ENCODE assay signal across 23 mouse cellular contexts in the genomic region with DNA sequence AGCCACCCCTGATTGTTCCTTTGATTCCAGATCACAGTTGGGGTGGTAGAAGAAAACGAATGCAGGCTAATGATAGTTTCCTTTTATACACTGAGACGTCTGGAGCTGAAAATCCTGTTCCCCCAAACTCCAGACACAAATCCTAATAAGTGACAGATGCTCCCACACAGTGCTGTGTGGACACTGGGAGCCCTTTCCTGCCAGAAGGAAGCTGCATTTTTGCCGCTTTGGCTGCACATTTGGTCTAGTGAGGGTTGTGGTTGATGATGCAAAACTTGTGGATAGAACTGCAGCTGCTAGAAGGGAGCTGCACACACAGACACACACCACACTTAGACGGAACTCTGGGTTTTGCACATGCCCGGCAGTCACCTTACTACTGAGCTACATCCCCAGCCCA.
DNase-seq lines count a peak whose midpoint lies in the region; ATAC-seq lines count a peak whose summit lies in the region.
"Had no signal": no experiment of that assay in that cellular context is flagged by ENCODE, and none has a peak within 500 bp of the region (broad histone marks: within the 10 kb centered on the region; RNA-seq: fewer than 3 reads in every experiment).

No protein-coding gene starts in this region.

- no peak for ATAC-seq in embryonic facial prominence, embryonic 11.5 days (replicated peaks; ENCODE audit: insufficient number of reproducible peaks, low FRiP score, low TSS enrichment, low read depth)
- no peak for ATAC-seq in limb, embryonic 12.5 days (ENCODE audit: insufficient number of reproducible peaks, insufficient read depth, low FRiP score, low TSS enrichment, low read depth)
- ATAC-seq in common myeloid progenitor, adult 5-6 weeks (replicated peaks; ENCODE audit: low read depth, poor library complexity, severe bottlenecking) = peak; percentile 19; the same call in 1 of the 2 replicates
- 0 out of 2 replicates have a peak, but pooled peaks have one; percentile 19 for ATAC-seq in megakaryocyte, adult 5-6 weeks (ENCODE audit: poor library complexity, severe bottlenecking)
- ATAC-seq: forebrain, embryonic 14.5 days had no signal

- H3K4me3 ChIP-seq in embryonic facial prominence, embryonic 11.5 days (ENCODE audit: low read depth, low read length) = no peak overlapping the region
- H3K4me3 ChIP-seq in embryonic facial prominence, embryonic 10.5 days = no peak overlapping the region
- H3K4me3 ChIP-seq in limb, embryonic 12.5 days (replicated peaks) = no peak overlapping the region
- no peak overlapping the region for H3K4me3 ChIP-seq in limb, embryonic 10.5 days
- H3K4me3 ChIP-seq: heart, embryonic 12.5 days; hindbrain, embryonic 13.5 days; left cerebral cortex, adult 2 months; neural tube, embryonic 13.5 days had no signal

- no peak overlapping the region for H3K27ac ChIP-seq in embryonic facial prominence, embryonic 11.5 days (replicated peaks; ENCODE audit: low read depth, low read length)
- H3K27ac ChIP-seq in embryonic facial prominence, embryonic 10.5 days (replicated peaks) = no peak overlapping the region; the same call in 1 of the 2 replicates
- H3K27ac ChIP-seq in limb, embryonic 12.5 days = 0 out of 2 replicates have a peak overlapping the region, but pooled peaks have one; percentile 12
- no peak overlapping the region for H3K27ac ChIP-seq in limb, embryonic 10.5 days
- H3K27ac ChIP-seq: hindbrain, embryonic 13.5 days; left cerebral cortex, adult 2 months; macrophage; neural tube, embryonic 13.5 days had no signal

- no peak overlapping the region for H3K4me2 ChIP-seq in embryonic facial prominence, embryonic 11.5 days (ENCODE audit: low read depth, low read length)
- no peak overlapping the region for H3K4me2 ChIP-seq in limb, embryonic 12.5 days
- H3K4me2 ChIP-seq: heart, embryonic 12.5 days; hindbrain, embryonic 13.5 days; neural tube, embryonic 13.5 days had no signal

- no peaks in the 10 kb centered on the region for H3K36me3 ChIP-seq in embryonic facial prominence, embryonic 11.5 days (replicated peaks; ENCODE audit: control insufficient read depth, insufficient read depth, low read depth, low read length)
- H3K36me3 ChIP-seq in embryonic facial prominence, embryonic 10.5 days (replicated peaks) = no peaks in the 10 kb centered on the region
- H3K36me3 ChIP-seq in limb, embryonic 12.5 days = no peaks in the 10 kb centered on the region
- no peaks in the 10 kb centered on the region; the same call in 1 of the 2 replicates for H3K36me3 ChIP-seq in limb, embryonic 10.5 days
- H3K36me3 ChIP-seq: heart, embryonic 12.5 days; hindbrain, embryonic 13.5 days; neural tube, embryonic 13.5 days had no signal

- peak; percentile 61 for DNase-seq in embryonic facial prominence, embryonic 11.5 days (ENCODE audit: low spot score)
- DNase-seq in embryonic facial prominence, embryonic 10.5 days (ENCODE audit: low spot score) = no peak
- DNase-seq in limb, embryonic 10.5 days (ENCODE audit: low spot score) = no peak
- no peak for DNase-seq in ovary, postnatal 36 days (ENCODE audit: low spot score)
- DNase-seq in lung, postnatal 14 days = no peak
- DNase-seq: adrenal gland, postnatal 25 days; cerebellum, adult 9-10 months; gastrocnemius, postnatal 10 days; heart, adult 11 months; heart, postnatal 10 days; kidney, adult 8-10 months; kidney, postnatal 25 days; midbrain, embryonic 14.5 days; thymus, adult 18-20 months had no signal

- no peak overlapping the region for H3K9ac ChIP-seq in embryonic facial prominence, embryonic 11.5 days (replicated peaks; ENCODE audit: low read length)
- no peak overlapping the region for H3K9ac ChIP-seq in limb, embryonic 12.5 days (replicated peaks)
- H3K9ac ChIP-seq: heart, embryonic 12.5 days; hindbrain, embryonic 13.5 days; neural tube, embryonic 13.5 days had no signal

- no peaks in the 10 kb centered on the region for H3K9me3 ChIP-seq in embryonic facial prominence, embryonic 11.5 days (replicated peaks; ENCODE audit: control insufficient read depth, low read length)
- H3K9me3 ChIP-seq in embryonic facial prominence, embryonic 10.5 days = no peaks in the 10 kb centered on the region
- no peaks in the 10 kb centered on the region for H3K9me3 ChIP-seq in limb, embryonic 12.5 days
- H3K9me3 ChIP-seq in limb, embryonic 10.5 days (replicated peaks) = no peaks in the 10 kb centered on the region
- H3K9me3 ChIP-seq: heart, embryonic 12.5 days; hindbrain, embryonic 13.5 days; neural tube, embryonic 13.5 days had no signal

- no peaks in the 10 kb centered on the region for H3K4me1 ChIP-seq in embryonic facial prominence, embryonic 11.5 days (ENCODE audit: control insufficient read depth, insufficient read depth, low read length)
- peaks cover 71% of the 10 kb centered on the region for H3K4me1 ChIP-seq in embryonic facial prominence, embryonic 10.5 days
- peaks cover 20% of the 10 kb centered on the region for H3K4me1 ChIP-seq in limb, embryonic 12.5 days (replicated peaks)
- H3K4me1 ChIP-seq in limb, embryonic 10.5 days = peaks cover 42% of the 10 kb centered on the region

- H3K27me3 ChIP-seq in embryonic facial prominence, embryonic 11.5 days (ENCODE audit: control insufficient read depth, insufficient read depth, low read length) = no peaks in the 10 kb centered on the region
- peaks cover 84% of the 10 kb centered on the region for H3K27me3 ChIP-seq in embryonic facial prominence, embryonic 10.5 days (replicated peaks; ENCODE audit: low read depth, poor library complexity, severe bottlenecking)
- peaks cover 39% of the 10 kb centered on the region for H3K27me3 ChIP-seq in limb, embryonic 12.5 days
- peaks cover 58% of the 10 kb centered on the region for H3K27me3 ChIP-seq in limb, embryonic 10.5 days (ENCODE audit: low read depth, poor library complexity, severe bottlenecking)
- H3K27me3 ChIP-seq: heart, embryonic 12.5 days had no signal

- WGBS in embryonic facial prominence, embryonic 11.5 days = 28% methylated on average over 5 of the region's 5 CpGs
- WGBS in embryonic facial prominence, embryonic 10.5 days = 32% methylated on average over 5 of the region's 5 CpGs
- 32% methylated on average over 5 of the region's 5 CpGs for WGBS in limb, embryonic 12.5 days
- 45% methylated on average over 5 of the region's 5 CpGs for WGBS in limb, embryonic 10.5 days

Comparison
In these comparisons a context has a peak if more than half of its experiments do, and no peak if none do; other contexts are left out.
1. ATAC-seq: peak in common myeloid progenitor, adult 5-6 weeks (single experiment) and megakaryocyte, adult 5-6 weeks (single experiment); none in embryonic facial prominence, embryonic 11.5 days (single experiment) and limb, embryonic 12.5 days (single experiment).